Mouse (Mus musculus): ENCODE results near the gene Grk6.

DNA sequence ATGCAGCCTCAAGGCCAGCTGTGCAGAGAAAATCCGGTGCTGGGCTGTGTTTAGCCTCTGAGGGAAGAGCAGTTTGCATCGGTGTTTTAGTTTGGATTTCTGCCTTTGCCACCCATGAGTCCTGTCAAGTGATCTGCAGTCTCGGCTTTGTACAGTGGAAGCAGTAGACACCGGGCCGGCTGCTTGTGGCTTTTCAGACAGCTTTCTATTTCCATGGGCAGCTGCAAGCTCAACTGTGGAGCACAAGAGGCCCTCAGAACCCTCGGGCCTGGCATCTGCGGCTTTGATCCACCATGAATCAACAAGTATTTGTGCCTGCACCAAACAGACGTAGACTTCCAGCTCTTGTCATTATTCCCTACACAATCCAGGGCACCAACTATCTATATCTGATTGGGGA, 57.5 kb downstream of the Grk6 start:
- TF ChIP-seq GATA1 (IDR thresholded peaks at IDR 0.05; ENCODE audit: low read length): no peak
- TF ChIP-seq TAL1 (IDR thresholded peaks at IDR 0.05; ENCODE audit: low read length): no peak
